Mouse (Mus musculus): ENCODE data around the gene Knstrn.

Knstrn gene

DNA sequence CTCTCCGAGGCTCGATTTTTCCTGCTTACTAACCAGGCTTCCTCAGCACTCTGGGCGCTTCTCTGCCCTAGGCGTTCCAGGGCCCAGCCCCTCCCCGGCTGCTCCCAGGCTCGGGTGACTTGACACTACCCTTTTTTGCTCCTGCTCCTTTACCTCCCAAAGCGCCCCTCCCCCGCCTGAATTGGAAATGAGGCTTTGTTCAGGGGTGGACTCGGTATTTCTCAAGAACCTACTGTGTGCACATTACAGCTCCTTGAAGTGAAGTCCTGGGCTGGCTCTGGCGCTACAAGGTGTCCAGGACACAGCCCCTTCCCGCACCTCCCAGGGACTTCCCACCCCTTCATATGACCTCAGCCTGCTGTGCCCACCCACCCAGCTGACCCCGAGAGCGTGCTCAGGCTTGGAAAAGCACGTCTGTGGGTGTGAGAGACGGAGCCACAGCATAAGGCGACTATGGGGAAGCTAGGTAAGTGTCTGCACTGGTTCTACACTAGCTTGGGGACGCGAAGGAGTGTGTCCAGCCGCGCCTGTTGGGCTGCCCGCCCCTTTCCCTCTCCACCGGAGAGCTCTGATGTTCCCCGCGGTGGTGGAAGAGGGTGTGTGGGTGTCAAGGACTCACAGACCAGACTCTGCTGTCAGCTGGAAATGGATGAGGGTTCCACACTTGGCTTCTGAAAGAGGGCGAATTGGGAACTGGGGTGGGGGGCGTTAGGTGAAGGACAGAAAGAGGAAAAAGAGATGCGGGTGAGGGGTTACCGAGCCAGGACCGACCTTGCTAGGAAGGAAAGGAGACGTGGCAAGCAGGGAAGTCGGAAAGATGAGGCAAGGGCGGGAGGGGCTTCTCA is 86.4 kb downstream of the Knstrn start, which contains the start of gene Bahd1:
Bahd1 (plus strand) TSS at position 397 of the 845 bp plus-strand sequence.
- no peak for DNase-seq (ENCODE audit: extremely low read depth, low read depth)

DNA sequence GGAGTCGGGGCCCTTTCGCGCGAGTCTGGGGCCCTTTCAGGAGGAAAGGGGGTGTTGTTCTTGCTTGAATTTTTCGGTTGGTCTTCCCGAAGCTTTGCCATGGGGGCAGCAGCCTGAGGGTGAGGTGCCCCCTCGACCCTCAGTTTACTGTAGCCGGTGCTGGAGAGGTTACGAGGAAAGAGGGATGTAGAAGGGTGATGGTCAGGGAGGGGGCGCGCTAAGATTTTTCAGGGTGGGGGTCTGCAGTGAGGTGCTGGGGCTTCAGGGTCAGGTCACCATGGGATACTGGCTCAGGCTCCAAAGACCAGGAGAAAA is 87.0 kb downstream of the Knstrn start:
- no peak for DNase-seq (ENCODE audit: extremely low read depth, low read depth)

DNA sequence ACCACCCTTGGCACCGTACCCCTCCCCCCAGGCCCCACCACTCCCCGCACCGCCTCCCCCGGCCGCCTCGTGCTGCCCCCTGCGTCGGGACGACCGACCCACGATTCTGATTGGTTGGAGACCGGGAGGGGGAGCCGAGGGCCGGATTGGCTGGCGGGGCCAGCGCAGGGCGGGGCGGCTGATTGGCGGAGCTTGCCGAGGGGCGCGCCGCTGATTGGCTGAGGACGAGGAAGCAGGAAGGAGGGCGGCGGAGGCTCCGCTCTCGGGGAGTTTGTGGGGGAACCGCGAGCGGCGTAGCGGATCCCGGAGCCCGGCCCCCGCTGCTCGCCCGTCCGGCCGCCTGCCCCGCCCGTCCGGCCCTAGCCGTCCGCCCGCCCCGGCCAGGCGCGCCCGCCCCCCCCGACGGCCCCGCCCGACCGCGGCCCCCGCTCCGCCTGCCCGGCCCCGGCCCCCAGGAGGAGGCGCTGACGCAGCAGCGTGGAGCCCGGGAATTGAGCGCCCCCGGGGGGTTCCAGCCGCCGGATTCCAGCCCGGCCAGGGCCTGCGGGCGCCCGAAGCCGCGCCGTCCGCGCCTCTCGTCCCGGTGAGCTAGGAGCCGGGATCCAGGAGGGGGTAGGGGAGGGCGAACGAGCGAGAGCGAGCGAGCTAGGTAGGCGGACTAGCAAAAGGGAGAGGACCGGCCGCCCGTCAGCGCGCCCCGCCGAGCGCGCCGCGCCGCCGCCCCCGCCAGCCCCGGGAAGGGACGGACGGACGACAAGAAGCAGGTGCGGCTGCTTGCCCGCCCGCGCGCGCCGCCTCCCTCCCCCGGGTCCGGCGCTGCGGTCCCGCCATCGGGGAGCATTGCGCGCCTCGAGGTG is 87.6 kb downstream of the Knstrn start:
- peak; percentile 81 for DNase-seq (ENCODE audit: extremely low read depth, low read depth)

DNA sequence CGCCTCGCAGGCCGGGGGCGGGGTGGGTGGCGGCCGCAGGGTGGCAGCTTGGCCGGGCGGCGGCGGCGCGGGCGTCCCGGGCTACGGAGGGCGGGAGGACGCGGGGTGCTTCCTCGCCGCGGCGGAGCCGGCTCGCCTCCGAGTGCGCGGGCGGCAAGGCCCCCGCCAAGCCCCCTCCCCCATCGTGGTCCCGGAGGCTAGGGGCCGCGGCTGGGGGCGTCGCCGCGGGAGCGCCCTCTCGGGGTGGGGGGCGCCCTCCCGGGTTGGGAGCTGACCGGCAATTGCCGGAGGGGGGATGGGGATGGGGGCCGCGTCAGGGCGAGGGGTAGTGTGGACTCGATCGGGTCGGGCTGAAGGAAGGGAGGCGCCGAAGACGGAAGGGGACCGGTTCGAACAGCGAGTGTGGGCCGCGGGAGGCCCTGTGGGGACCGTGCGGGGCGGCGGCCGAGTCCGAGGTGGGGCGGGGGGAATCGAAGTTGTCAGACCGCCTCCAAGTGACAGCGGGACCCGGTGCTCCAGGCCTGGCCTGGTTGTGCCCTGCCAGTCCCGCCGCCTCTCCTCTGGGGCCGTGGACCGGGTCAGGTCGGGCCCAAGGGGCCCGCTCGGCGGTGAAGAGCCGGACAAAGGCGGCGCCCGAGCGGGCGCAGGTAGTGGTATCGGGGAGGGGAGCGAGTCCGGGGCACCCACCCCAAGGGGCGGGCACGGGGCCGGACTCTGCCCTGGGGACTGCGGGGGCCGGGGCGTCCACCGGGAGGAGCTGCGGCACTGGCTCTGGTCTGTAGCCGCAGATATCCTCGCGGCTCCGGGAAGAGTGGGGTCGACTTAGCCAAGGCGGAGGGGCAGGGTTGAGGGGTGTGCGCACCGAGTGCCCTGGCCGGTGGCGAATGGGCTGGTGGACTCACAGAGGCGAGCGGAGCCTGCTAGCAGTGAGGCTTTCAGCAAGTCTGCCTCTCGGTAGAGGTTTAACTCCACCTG is 88.5 kb downstream of the Knstrn start:
- no peak for DNase-seq (ENCODE audit: extremely low read depth, low read depth)

DNA sequence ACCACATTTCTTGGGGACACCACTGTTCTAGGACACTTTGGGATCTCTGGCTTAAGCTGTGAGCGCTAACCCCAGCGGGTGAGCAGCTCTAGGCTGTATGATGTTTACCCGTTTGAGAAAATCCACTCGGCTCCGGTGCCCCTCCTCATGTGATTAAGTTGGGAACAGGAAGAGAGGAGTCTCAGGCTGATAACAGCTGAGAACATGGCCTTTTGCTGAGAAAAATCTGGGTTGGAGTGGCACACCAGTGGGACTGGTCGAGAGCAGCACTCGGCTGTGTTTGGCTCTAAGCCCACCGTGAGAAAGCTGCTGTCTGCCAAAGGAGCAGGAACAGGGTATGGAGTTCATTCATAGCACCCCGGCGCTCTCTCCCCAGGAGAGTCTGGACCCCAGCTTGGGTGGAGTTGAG is 89.5 kb downstream of the Knstrn start:
- no peak for DNase-seq (ENCODE audit: extremely low read depth, low read depth)

Measured in MEL-GATA-1-ER (cell line).